Mouse (Mus musculus) gastrocnemius, postnatal 10 days (tissue): ENCODE measurements around the gene Olfr978. TPM values are rescaled to one million over a fixed set of nuclear protein-coding genes. Genes with fewer than 3 reads are reported as not detected.
"Not testable (repeated sequence)": the region's sequence is repeated elsewhere in the genome, so short reads cannot be mapped to it uniquely, and the experiment has no call there.

ENCODE experiments used
- DNase-seq: peaks from one replicate; pipeline ENCODE4 v3.0.0; 2021; ENCODE audit warnings: mixed read lengths
- long read RNA-seq, 2 experiments: library from polyadenylated mRNA; stranded (forward); transcript quantifications; one replicate each; pipeline ENCODE4 v2.0.0; 2021
- total RNA-seq, 2 experiments: library from RNA; stranded (reverse); gene quantifications; 2 replicates each; pipeline ENCODE4 v1.2.3; 2021

Olfr978 gene
- not detected for total RNA-seq
- long read RNA-seq, experiment 1, result 0 reads
- long read RNA-seq, experiment 2, result 0 reads

GRCm38 (mm10) chr9:39991813-39992212 lies at the start of gene Olfr978:
TSS of gene Olfr978 (plus strand) at chr9:39992113.
- no peak for DNase-seq

- no peak for DNase-seq
Observed at GRCm38 (mm10) chr9:39951946-39952345, 40.0 kb upstream of the Olfr978 start, which contains the start of gene Olfr975. TSS of gene Olfr975 (minus strand) at chr9:39952046.

GRCm38 (mm10) chr9:39961033-39961432 lies 30.9 kb upstream of the Olfr978 start, which contains the start of gene Olfr976:
TSS of gene Olfr976 (minus strand) at chr9:39961133.
- not testable (repeated sequence) for DNase-seq

- not testable (repeated sequence) for DNase-seq
Observed at GRCm38 (mm10) chr9:39976581-39977145, 15.2 kb upstream of the Olfr978 start.

- no peak for DNase-seq
Observed at GRCm38 (mm10) chr9:40003365-40003764, 11.5 kb downstream of the Olfr978 start, which contains the start of gene Olfr979. TSS of gene Olfr979 (minus strand) at chr9:40003465.

GRCm38 (mm10) chr9:40009482-40009881 lies 17.6 kb downstream of the Olfr978 start, which contains the start of gene Olfr980:
TSS of gene Olfr980 (minus strand) at chr9:40009582.
- DNase-seq, result no peak

- no peak for DNase-seq
Observed at GRCm38 (mm10) chr9:40021164-40021563, 29.3 kb downstream of the Olfr978 start, which contains the start of gene Olfr981. TSS of gene Olfr981 (plus strand) at chr9:40021464.

Other genes starting within 250 kb of the Olfr978 start
- gene Olfr967, start 245.9 kb upstream of the Olfr978 start, total RNA-seq, result not detected
- gene Olfr968, start 208.9 kb upstream of the Olfr978 start, total RNA-seq, result not detected
- gene Olfr969, start 201.2 kb upstream of the Olfr978 start, total RNA-seq, result not detected
- gene Olfr970, start 183.3 kb upstream of the Olfr978 start, total RNA-seq, result not detected
- gene Olfr971, start 155.2 kb upstream of the Olfr978 start, total RNA-seq, result not detected
- gene Olfr972, start 125.7 kb upstream of the Olfr978 start, total RNA-seq, result not detected
- not detected for gene Olfr229, start 84.8 kb upstream of the Olfr978 start, total RNA-seq
- not detected for gene Olfr974, start 54.6 kb upstream of the Olfr978 start, total RNA-seq
- gene Olfr975, start 40.1 kb upstream of the Olfr978 start, total RNA-seq, result not detected
- gene Olfr976, start 31.0 kb upstream of the Olfr978 start, total RNA-seq, result not detected
- gene Olfr979, start 11.4 kb downstream of the Olfr978 start, total RNA-seq, result not detected
- gene Olfr980, start 17.5 kb downstream of the Olfr978 start, total RNA-seq, result not detected
- not detected for gene Olfr981, start 29.4 kb downstream of the Olfr978 start, total RNA-seq
- gene Olfr982, start 81.7 kb downstream of the Olfr978 start, total RNA-seq, result not detected
- gene Olfr983, start 101.5 kb downstream of the Olfr978 start, total RNA-seq, result not detected
- not detected for gene Olfr984, start 122.1 kb downstream of the Olfr978 start, total RNA-seq
- not detected for gene Olfr985, start 138.1 kb downstream of the Olfr978 start, total RNA-seq
- not detected for gene Tmem225, start 156.0 kb downstream of the Olfr978 start, total RNA-seq
- gene Olfr986, start 188.8 kb downstream of the Olfr978 start, total RNA-seq, result not detected
- gene Zfp202, start 200.2 kb downstream of the Olfr978 start, total RNA-seq, result 1 to 10 TPM; 2.5 to 3.2 TPM